Mouse (Mus musculus): ENCODE results near the gene Abhd11. TPM values are rescaled to one million over a fixed set of nuclear protein-coding genes. Genes with fewer than 3 reads are reported as not detected.

Gene Abhd11
- total RNA-seq, 2 experiments from 2014 or later, result 56.8 to 115 TPM

Other genes starting within 250 kb of the Abhd11 start
- gene Tmem270, start 102.4 kb upstream of the Abhd11 start, total RNA-seq (2014; fragmentation: Nextera tagmentation), result not detected in 2 replicates
- gene Tmem270, start 102.4 kb upstream of the Abhd11 start, total RNA-seq (2017), result not detected in 2 replicates
- not detected in 2 replicates for gene Cldn13, start 93.6 kb upstream of the Abhd11 start, total RNA-seq (2014; fragmentation: Nextera tagmentation)
- gene Cldn13, start 93.6 kb upstream of the Abhd11 start, total RNA-seq (2017), result 0.13 TPM in 1 of 2 replicates, not detected in the other
- gene Mettl27, start 76.8 kb upstream of the Abhd11 start, total RNA-seq (2014; fragmentation: Nextera tagmentation), result 1.7 and 3.9 TPM in 2 replicates
- 1.2 and 2.2 TPM in 2 replicates for gene Mettl27, start 76.8 kb upstream of the Abhd11 start, total RNA-seq (2017)
- gene Cldn4, start 62.2 kb upstream of the Abhd11 start, total RNA-seq (2014; fragmentation: Nextera tagmentation), result not detected in 2 replicates
- not detected in 2 replicates for gene Cldn4, start 62.2 kb upstream of the Abhd11 start, total RNA-seq (2017)
- gene Cldn3, start 22.9 kb upstream of the Abhd11 start, total RNA-seq (2014; fragmentation: Nextera tagmentation), result not detected in 2 replicates
- not detected in 2 replicates for gene Cldn3, start 22.9 kb upstream of the Abhd11 start, total RNA-seq (2017)
- 1.2 and 3.6 TPM in 2 replicates for gene Stx1a, start 14.3 kb downstream of the Abhd11 start, total RNA-seq (2014; fragmentation: Nextera tagmentation)
- not detected in 2 replicates for gene Stx1a, start 14.3 kb downstream of the Abhd11 start, total RNA-seq (2017)
- 15.7 and 18.7 TPM in 2 replicates for gene Dnajc30, start 55.0 kb downstream of the Abhd11 start, total RNA-seq (2014; fragmentation: Nextera tagmentation)
- 5.4 and 6.5 TPM in 2 replicates for gene Dnajc30, start 55.0 kb downstream of the Abhd11 start, total RNA-seq (2017)
- gene Bud23, start 55.8 kb downstream of the Abhd11 start, total RNA-seq (2014; fragmentation: Nextera tagmentation), result 80.5 and 90.8 TPM in 2 replicates
- gene Bud23, start 55.8 kb downstream of the Abhd11 start, total RNA-seq (2017), result 44.9 and 89.9 TPM in 2 replicates
- not detected in 2 replicates for gene Vps37d, start 69.1 kb downstream of the Abhd11 start, total RNA-seq (2014; fragmentation: Nextera tagmentation)
- gene Vps37d, start 69.1 kb downstream of the Abhd11 start, total RNA-seq (2017), result not detected in 2 replicates
- gene Mlxipl, start 80.7 kb downstream of the Abhd11 start, total RNA-seq (2014; fragmentation: Nextera tagmentation), result not detected in 2 replicates
- 1.2 TPM in 1 of 2 replicates, not detected in the other for gene Mlxipl, start 80.7 kb downstream of the Abhd11 start, total RNA-seq (2017)
- gene Tbl2, start 140.5 kb downstream of the Abhd11 start, total RNA-seq (2014; fragmentation: Nextera tagmentation), result 14.7 and 19.2 TPM in 2 replicates
- gene Tbl2, start 140.5 kb downstream of the Abhd11 start, total RNA-seq (2017), result 19.1 and 23.0 TPM in 2 replicates
- 15.8 and 38.5 TPM in 2 replicates for gene Bcl7b, start 159.1 kb downstream of the Abhd11 start, total RNA-seq (2014; fragmentation: Nextera tagmentation)
- gene Bcl7b, start 159.1 kb downstream of the Abhd11 start, total RNA-seq (2017), result 20.7 and 36.9 TPM in 2 replicates
- 121 and 122 TPM in 2 replicates for gene Baz1b, start 178.1 kb downstream of the Abhd11 start, total RNA-seq (2014; fragmentation: Nextera tagmentation)
- gene Baz1b, start 178.1 kb downstream of the Abhd11 start, total RNA-seq (2017), result 140 and 147 TPM in 2 replicates
- gene Fzd9, start 242.1 kb downstream of the Abhd11 start, total RNA-seq (2014; fragmentation: Nextera tagmentation), result not detected in 2 replicates
- 0.31 TPM in 1 of 2 replicates, not detected in the other for gene Fzd9, start 242.1 kb downstream of the Abhd11 start, total RNA-seq (2017)

Data from granulocyte monocyte progenitor cell, adult 5-6 weeks (primary cell).